Mouse (Mus musculus) spleen, postnatal 10 days (tissue): ENCODE results near the gene Gm10964.
"Not testable (repeated sequence)": the region's sequence is repeated elsewhere in the genome, so short reads cannot be mapped to it uniquely, and the experiment has no call there.

ENCODE experiments used
- DNase-seq, 2 experiments: peaks; one replicate each; pipeline ENCODE4 v3.0.0; 2021 to 2022; ENCODE audit warnings: low spot score in 2 of 2

The Gm10964 gene

GRCm38 (mm10) chr3:103779183-103779582, 40.0 kb downstream of the Gm10964 start:
- no peak for DNase-seq

DNA sequence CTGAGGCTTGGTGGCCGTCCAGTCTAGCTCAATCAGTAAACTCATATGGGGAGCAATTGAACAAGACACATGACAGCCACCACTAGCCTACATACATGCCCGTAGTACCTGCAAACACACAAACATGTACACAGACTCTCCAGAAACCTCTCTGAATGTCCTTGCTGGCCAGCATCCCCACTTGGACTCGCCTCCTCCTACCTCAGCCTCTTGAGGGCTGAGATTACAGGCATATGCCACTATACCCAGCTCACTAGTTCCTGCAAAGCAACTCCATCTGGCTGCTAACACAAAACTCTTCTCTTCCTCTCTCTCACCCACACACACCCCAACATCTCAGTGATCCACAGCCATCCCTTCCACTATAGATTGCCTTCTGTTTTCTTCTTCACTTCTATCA, 41.1 kb downstream of the Gm10964 start:
- DNase-seq, result no peak

- DNase-seq, result no peak
Observed at GRCm38 (mm10) chr3:103780777-103781176, 41.6 kb downstream of the Gm10964 start.

- no peak for DNase-seq
Observed at GRCm38 (mm10) chr3:103782844-103783609, 43.9 kb downstream of the Gm10964 start.

DNA sequence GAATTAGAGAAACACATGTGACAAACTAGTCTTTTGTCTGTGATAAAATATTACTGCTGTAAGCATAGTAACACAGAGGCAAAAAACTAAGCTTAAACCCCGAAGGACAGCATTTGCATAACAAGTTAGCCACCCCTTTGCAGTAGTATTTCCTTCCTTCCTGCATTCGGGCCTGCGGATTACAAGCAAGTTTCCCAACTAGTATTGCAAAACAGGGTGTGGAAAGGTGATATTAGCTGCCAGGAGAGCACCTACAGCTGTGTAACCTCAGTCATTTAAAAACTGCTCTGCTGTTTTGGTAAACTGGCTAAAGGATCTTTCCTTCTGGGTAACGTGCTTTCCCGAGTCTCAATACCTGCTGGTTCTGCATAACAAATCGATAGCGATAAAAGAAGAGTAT, 48.1 kb downstream of the Gm10964 start:
- no peak for DNase-seq

- no peak for DNase-seq
Observed at GRCm38 (mm10) chr3:103789096-103789495, 49.9 kb downstream of the Gm10964 start.

DNA sequence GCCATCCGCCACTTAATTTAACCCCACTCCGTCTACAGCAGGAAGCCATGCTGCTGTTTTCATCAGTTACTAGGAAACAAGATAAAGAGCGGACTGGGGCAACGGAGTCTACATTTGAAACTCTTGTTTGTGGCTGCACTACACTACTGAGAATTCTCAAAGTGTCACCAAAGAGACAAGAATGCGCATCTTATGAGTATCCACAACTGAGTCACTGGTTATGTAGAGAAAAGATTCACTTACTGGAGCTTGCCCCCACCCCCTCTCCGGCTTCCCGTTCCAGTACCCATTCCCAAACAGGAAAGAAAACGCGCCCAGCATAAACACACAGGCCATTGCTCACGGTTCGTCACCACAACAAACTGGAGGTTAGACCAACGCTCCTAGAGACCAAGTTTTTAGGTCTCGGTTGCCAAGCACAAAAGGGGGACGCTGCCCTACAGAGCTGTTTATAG, 50.8 kb downstream of the Gm10964 start:
- peak; percentile 51 to 71 for DNase-seq

- DNase-seq, result peak; percentile 65 to 76
Observed at GRCm38 (mm10) chr3:103790346-103791145, 51.4 kb downstream of the Gm10964 start.

GRCm38 (mm10) chr3:103791230-103792110, 52.3 kb downstream of the Gm10964 start, which contains the start of gene Hipk1:
TSS of gene Hipk1 (minus strand) at chr3:103791563.
- DNase-seq, result peak; percentile 91 to 95

DNA sequence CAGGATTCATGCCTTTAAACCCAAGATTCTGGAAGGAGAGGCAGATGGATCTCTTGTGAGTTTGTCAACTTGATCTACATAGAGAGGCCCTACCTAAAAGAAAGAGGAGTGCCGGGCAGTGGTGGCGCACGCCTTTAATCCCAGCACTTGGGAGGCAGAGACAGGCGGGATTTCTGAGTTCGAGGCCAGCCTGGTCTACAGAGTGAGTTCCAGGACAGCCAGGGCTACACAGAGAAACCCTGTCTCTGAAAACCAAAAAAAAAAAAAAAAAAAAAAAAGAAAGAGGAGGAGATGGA, 52.9 kb downstream of the Gm10964 start:
- DNase-seq, result not testable (repeated sequence)

DNA sequence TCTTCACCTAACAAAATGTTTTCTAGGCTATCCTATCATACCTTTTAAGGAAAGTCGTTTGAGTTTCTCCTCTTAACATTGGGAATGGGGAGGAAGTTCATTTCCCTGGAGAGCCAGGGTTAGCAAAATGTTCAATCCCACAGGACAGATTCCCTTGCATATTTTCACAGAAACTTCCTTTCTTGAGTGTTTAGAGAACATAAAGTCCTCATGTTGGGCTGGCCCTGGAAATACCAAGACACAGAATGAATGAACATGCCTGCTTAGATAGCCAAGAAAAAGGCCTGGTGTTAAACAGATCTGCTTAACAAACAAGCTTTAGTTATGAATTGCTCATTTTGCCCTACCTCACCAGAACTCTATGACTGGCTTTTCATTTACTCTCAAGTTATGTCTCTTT, 53.4 kb downstream of the Gm10964 start:
- DNase-seq, result no peak
